Mouse (Mus musculus): ENCODE data around the gene Edc3.

DNA sequence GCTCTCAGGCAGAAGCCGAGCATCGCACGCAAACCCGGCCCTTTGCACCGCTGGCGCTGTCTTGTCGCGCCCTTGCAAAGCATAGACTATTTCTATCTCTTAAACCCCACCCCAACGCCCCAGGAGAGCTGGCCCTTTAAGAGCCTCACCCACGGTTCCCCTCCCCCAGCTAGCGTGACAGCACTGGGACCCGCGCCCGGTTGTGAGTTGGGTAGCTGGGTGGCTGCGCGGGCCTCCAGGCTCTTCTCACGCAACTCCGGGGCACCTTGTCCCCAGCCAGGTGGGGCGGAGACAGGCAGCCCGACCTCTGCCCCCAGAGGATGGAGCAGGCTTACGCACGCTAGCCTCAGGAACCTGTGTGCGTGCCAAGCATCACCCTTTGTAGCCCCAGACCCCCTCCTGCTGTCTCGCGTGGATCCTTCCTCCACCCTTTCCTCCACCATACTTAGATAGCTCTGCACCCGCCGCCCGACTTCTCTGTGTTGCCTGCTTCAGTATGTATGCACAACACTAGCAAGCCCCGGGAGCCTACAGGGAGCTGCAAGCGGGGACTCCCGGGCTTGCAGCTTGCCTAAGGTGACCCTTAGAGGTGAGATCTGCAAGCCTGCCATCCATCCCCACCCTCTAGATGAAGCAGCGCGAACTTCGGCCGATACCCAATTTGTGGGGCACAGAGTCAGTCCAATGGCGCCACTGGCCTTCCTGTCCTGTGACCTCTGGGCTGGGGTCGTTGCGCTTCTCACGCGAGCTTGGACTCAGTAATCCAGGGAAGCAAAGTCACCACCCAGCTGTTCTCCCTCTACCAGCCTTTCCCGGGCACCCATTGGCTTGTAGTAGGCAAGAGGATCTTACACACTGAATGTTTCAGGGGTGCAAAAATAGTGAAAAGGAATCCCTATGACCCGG is 11.7 kb upstream of the Edc3 start:
- TF ChIP-seq CHD2 (IDR thresholded peaks at IDR 0.05; ENCODE audit: low read depth, low read length): no peak
- no peak for TF ChIP-seq MAFK (IDR thresholded peaks at IDR 0.05; ENCODE audit: insufficient read depth, low read depth, low read length)

Data from ES-E14 (cell line).